Mouse (Mus musculus) layer of hippocampus, adult 18-20 months (tissue): ENCODE results near the gene Slc10a7. TPM values are rescaled to one million over a fixed set of nuclear protein-coding genes. Genes with fewer than 3 reads are reported as not detected.
A peak's percentile ranks its signal among the peaks of the same experiment; 100 is the strongest.
"Not testable (repeated sequence)": the region's sequence is repeated elsewhere in the genome, so short reads cannot be mapped to it uniquely, and the experiment has no call there.

Source experiments
- DNase-seq, 2 experiments: peaks; one replicate each; pipeline ENCODE4 v3.0.0; 2022; ENCODE audit warnings: low spot score in 2 of 2
- total RNA-seq, 2 experiments: library from RNA; stranded (reverse); gene quantifications; 2 replicates each; pipeline ENCODE4 v1.2.3; 2021

Gene Slc10a7
- total RNA-seq, 2 experiments from 2014 or later: 6.0 to 7.0 TPM

DNA sequence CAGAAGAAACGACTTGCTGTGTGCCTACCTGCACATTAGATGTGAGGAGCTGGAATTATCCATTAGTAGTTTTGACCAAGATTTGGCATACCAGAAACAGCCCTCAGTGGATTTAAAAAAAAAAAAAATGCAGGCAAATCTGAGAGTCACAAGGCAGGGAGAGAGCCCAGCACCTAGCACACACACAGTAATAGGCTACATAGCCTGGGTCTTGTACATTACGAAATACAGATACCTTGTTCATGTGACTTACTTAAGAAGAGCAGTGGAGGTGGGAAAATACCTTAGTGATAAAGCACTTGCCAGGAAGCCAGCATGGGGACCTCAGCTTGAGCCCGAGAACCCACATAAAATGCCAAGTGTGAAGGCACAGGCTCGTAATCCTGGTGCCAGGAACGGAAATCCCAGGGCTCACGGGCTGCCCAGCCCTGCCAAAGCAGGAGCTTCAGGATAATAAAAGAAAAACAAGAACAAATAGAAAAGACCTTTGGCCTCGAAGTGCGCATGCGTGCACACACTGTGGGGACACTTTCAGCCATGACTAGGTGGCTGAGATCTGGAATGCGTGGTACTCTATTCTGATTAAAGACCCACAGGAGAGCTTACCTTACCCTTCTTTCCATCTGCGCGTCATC is 155.3 kb downstream of the Slc10a7 start:
- no peak for DNase-seq

DNA sequence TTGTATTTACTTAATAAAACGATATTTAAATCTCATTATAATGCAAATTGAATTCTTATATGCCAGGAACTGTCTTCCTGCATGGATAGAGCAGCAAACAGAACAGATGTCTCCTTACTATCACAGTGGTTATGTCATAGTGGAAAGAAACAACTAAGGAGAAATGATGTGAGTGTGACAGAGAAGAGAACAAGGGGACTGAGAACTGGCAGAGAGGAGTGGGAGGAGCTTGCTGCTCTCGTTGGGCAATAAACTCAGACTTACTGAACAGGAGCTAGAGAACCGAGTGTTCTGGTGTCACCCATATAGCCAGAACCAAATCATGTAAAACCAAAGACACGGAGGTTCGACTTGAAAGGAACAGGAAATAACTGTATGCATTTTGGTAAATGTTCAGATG is 158.3 kb downstream of the Slc10a7 start:
- DNase-seq: no peak

DNA sequence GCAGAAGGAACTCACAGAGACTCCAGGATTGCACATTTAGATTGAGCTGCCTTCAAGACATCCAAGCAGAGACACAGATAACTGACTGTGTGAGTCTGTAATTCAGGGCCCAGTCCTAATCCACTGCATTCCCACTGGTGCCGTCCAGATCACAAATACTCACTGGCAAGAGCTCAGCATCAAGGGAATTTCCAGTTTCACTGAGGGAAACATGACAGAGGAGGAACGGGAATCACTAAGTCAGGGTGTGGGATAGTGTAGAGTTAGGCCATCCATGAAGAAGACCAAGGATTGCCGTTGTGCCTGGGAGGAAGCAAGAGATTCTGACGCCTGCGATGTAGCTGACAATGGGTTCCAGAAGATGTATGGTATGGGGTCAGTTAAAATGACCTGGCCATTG is 159.1 kb downstream of the Slc10a7 start:
- no peak for DNase-seq

DNA sequence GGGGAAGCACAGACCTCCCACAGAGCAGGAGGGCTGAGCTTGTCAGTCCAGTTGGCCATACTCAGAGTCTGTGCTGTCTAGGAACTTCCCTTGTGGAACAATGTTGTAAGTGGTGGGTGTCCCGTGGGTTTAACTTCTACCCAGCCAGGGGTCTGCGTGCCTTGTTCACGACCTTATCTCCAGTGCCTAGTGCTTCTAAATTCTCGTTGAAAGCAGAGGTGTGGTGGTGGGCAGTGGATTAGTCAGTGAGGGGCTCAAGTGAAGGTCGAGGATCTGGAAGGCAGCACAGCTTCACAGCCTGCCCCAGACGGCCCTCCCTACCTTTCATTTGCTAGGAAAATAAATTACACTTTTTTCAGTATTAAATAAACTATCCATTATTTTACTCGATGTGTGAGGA is 161.1 kb downstream of the Slc10a7 start:
- no peak for DNase-seq

DNA sequence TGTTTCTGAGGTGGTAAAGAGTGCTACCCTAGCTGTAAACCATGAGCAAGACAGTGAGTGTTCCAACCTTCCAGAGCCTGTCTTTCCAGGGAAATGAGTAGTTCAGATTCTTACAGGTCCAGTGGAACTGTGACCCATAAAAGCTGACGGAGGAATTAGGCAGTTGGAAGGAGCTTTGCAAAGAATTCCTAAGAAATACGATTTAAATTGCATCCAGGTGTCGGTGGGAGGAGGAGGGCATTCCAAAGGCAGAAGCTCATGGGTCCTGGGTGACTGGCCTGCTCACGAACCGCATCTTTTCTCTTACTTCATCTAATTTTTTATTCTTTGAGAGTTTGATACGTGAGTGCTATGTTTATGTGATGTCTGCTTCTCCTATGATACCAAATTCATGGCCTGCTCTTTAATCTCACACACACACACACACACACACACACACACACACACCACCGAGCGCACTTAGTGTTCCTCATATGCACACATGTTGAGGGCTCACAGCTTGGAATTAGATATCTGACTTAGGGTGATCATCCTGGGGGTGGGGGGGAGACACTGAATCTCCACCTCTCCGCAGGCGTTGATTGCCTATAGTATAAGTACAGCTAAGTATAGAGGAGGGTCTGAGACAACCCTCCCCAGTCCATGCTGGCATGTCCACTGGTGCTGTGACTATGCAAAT is 169.5 kb downstream of the Slc10a7 start:
- DNase-seq: no peak

DNA sequence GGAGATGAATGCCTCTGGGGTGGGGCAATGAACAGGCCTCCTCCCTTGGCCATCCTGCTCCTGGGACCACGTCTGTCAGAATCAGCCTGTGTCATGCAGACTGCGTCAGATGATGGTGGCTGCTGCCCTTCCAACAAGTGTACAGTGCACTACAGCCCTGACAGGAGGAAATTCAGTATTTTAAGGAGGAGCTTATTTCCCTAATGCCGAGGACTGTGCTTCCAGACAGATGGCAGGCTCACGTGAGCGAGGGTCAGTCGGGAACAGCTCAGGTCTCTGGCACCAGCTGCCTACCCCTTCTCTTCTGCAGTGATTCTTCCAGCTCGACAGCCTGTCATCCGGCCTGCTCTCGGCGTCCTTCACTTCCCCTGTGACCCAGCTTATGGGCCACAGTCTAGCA is 181.6 kb downstream of the Slc10a7 start:
- DNase-seq: no peak

DNA sequence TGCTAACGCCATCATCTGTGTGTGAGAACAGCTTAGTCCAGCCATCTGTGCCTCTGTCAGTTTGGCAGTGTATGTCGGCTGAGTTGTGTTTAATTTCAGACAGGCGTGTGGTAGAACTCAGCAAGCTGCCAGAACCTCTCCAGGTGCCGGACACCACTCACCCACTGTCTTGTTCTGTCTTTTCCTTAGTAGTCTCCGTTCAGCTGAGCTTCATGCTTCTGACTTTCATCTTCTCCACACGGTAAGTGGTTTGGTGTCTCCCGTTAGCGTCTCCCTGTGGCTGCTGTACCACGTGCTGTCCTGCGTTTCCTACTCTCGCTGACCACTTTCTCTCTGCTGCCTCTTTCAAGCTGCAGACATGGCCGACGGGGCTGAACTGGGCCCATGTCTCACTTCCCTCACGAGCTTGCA is 189.2 kb downstream of the Slc10a7 start:
- DNase-seq: peak; percentile 25 to 60

DNA sequence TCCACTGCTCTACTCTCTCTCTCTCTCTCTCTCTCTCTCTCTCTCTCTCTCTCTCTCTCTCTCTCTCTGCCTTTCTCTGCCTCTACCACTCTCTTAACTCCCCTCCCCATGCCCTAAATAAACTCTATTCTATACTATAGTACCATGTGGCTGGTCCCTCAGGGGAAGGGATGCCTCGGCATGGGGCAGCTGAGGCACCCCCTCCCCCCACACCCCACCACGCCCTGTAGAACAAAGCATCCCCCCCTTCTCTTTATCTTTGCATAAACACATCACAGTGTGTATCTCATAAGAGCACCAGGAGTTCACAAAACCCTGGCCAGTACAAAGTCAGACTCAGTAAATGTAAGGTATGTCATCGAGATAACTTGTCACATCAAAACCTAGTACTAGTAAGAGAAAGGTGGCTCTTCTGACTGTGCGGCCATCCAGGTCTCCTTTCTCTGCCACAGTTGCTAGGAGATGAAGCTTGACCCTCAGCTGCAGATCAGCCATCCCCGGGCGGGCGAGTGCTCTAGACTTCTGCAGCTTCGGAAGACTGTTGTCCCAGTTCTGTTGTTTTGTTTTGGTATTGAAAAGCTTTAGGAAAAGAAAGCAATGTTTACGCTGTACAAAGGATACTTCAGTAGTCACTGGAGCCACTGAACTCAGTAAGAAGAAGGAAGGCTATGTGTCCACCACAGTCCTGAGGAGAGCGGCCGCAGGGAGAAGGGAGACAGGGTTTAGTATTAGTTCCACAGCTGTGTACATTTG is 194.1 kb downstream of the Slc10a7 start:
- no peak for DNase-seq

DNA sequence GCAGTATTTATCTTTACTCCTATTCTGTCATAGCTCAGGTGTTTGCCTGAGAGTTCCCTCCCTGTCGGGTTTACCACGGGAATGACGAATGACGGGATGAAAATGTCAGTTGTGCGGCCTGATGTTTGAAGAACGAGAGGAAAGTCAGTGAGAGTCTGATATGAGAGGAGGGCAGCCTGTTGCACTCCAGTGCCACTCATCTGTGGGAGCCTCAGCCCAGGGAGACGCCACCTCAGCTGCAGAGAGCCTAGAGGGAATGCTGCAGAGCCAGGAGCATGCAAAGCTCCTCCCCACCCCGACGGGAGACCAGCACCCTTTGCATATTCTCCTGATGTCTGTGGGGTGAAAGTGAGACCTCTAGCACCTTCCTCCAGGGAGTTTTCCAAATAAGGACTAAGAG is 196.8 kb downstream of the Slc10a7 start:
- no peak for DNase-seq

DNA sequence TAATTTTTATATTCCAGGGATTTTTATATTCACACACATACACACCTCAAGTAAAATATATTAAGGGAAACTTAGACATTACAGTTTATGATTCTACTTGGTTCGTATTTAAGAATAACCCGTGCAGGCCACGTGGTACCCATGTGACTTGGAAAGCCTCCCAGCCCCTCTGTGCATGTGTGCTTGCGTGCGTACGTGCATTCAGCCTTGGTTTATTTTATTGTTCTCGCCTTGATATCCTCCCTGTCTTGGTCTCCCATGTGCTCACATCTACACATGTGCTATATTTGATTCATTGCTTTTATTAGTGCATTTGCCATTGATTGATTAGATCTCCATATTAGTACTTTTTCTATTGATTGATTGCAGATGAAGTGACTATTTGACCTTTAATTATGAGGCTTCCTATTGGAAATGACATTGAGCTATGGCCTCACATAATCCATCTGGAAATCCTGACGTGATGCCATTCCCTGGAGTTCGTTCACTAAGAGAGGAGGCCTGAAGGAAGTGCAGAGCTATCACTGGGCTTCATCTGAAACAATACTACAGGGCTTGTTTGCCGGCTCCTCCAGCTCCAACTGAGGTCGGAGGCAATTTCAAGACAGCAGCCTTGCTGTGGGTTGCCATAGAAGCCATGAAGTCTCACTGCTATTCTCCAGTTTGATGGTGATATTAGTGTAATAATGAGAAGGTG is 200.9 kb downstream of the Slc10a7 start:
- DNase-seq: no peak

DNA sequence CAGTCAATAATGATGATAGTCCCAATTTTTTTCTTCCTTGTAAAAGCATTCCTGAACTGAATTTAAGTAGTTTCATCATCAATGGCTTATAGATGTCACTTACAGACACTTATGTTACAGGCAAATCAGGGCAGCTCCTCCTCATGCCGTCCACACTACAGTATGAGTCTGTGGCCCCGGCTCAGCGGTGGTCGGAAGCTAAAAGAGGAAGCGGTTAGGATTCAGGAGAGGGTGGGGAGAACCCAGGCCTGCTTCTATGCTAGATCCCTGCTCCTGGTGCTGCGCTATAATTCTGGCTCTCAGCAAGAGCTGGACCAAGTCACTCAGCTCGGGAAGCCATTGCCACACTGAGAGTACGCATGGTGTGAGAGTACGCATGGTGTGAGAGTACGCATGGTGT is 201.8 kb downstream of the Slc10a7 start:
- DNase-seq: no peak

DNA sequence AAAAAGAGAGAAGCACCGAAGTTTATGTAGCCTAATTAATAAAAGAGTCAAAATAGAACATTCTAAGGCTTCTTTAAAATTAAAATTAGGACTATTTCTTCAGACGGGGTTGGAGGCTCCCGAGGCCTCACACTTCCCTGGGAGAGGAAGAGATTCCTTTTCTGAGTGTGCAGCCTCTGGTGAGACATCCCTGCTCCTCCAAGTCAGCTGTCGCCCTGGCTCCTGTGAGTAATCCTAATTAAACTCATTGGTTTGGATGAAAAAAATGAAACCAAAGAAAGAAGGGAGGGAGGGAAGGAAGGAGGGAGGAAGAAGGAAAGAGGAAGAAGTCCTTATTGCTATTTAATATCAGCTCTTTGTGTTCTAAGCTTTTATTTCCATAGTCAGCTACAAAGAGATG is 205.7 kb downstream of the Slc10a7 start:
- no peak for DNase-seq

DNA sequence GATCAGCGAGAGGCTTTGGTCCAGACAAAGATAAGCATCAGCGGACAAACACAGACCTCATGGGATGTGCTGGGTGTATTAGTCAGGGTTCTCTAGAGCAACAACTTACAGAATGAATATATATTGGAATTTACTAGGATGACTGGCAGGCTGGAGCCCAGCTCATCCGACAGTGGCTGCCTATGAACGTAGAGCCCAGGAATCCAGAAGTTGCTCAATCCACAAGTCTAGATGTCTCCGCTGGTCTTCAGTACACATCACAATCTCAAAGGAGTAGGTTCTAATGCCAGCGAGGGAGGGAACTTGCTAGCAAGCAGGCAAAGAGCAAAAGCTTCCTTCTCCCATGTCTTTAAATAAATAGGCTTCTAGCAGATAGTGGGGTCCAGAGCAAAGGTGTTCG is 207.4 kb downstream of the Slc10a7 start:
- DNase-seq: no peak

DNA sequence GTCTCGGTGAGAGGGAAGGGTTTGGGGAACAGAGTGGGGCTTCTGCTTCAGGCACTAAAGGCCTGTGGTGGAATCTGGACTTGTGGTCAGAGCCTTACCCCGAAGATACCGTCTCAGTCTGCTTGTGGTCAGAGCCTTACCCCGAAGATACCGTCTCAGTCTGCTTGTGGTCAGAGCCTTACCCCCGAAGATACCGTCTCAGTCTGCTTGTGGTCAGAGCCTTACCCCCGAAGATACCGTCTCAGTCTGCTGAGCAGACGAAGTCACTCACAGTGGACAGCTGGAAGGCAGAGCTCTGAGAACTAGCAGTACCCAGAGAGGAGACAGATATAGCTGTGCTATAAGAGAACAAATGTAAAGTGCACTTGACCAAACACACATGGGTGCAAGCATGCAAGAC is 208.0 kb downstream of the Slc10a7 start:
- not testable (repeated sequence) for DNase-seq

DNA sequence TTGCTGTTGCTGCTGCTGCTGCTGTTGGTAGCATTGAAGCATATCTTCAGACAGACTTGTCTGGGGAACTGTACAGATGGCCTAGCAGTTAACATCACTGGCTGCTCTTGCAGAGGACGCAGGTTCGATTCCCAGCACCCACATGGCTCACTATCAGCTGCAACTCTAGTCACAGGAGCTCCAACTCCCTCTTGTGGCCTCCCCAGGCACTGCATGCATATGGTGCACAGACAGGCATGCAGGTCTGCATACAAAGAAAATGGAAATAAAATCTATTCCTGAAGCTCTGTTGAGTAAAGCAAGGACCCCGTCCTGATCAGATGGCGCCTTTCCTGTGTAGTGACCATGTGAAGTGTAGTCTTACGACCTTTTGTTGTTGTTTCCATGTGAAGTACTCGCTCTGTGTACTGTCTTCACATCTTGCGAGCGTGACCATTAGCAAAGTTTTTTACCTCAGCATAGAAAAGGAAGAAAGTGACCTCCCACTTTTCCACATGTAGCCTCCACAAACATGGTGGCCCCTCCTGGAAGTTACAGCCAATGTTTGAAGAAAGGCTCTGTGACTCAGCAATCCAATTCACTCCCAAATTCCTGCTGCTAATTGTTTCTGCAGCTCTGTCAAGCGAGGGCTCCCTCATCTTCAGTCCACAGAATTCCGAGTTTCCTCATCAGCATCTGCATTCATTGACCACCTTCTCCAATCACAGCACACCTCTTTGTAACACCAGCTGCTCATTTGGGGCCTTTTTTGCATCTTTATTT is 210.3 kb downstream of the Slc10a7 start:
- DNase-seq: no peak

DNA sequence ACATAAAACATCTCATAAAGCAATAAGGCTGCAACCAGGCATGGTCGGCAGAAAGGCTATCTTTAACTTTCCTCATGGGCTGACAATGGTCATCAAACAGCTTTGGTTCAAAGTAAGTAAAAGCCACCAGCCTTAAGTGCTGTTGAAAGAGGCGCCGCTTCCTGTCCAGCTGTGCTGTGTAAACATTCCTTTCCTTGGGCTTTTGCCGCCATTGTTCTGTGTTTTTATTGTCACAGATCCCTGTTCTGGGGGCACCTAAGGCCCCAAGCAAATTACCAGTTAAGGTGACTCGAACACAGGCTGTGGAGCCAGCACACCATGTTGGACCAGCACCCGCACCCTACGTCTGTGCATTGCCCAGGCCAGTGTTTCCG is 210.9 kb downstream of the Slc10a7 start:
- no peak for DNase-seq

DNA sequence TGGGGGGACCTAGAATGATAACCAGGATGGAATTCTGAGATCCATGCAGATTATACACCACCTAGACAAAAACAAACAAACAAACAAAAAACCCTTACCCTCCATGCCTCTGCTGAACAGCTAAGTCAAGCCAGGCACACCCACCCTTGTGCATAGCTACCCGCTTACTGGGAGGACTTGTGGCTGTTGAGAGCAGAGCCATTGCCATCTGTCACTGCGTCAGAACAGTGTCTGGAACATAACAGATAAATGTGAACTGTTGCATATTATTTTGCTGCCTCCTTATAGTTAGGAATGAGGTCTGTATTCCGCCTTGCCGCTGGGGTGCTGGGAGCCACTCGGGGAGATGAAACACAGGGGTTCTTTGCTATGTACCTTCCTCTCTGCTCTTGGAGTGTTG is 212.4 kb downstream of the Slc10a7 start:
- peak; percentile 16 to 68 for DNase-seq

DNA sequence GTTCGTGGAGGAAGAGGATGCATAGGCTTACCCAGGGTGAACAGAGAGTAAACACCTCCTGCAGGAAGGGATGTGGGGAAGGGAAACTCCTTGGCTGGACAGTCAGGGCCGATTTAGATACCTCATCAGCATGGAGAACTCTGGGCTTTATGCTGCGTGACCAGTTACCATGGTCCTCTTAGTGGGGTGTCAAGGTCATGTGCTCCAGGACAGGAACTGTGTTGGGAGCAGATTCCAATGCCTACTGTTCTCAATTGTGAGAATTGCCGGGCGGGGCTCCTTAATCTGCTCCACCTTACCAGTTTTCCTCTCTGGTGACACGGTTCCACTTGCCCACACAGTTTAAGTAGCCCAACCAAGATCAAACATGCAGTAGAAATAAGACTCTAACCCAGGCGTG is 213.1 kb downstream of the Slc10a7 start:
- DNase-seq: no peak

DNA sequence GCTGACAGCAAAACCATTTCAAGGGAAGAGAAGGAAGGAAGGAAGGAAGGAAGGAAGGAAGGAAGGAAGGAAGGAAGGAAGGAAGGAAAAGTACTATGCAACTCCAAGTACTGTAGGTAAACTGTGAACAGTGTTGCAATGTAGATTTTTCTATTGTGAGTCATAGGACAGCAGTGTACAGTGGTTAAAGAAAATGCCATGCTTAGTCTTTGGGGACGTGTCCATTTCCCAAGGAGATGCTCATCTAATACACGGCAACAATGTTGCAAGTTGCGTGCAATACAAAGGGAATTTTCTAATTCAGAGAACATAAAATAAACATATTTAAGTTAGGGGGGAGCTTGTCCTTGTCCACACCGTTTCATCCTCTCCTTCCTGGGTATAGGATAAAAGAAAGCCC is 215.7 kb downstream of the Slc10a7 start:
- no peak for DNase-seq

DNA sequence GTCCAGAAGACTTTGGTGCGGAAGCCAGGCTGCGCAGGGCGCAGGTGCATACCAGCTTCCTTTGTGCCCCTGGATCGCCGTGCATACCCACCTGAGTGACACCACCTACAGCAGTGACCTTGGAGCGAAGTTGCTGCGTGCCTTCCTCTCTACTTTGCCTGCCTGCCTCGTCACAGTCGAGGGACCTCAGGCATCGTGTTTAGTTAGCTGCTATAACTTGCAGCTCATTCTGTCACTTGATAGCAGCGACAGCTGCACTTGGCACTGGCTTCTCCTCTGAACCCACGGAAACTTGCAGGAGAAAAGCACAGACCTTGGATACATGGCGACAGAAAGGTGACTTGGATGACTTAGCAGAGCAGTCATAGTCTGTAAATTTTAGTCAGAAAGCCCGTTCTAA is 219.1 kb downstream of the Slc10a7 start:
- DNase-seq: no peak

DNA sequence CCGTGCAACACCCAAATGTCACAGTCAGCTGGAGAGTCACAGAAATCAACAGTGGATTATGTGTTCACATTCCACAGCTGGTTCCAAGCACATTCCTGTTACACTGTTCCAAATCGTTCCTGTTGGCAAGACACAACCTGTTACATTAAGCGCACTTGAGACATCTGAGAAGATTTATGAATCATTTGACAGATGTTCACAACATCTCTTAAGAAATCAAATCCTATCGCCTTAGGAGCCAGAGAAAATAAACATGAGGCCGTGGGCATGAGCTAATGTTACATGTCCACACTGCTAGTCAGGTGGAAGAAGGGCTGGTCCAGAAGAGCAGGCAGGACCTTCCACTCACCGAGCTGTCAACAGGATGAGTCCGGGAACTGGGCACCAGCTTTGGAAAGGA is 223.3 kb downstream of the Slc10a7 start:
- no peak for DNase-seq
